Mouse (Mus musculus) B cell, adult 2 months (primary cell): ENCODE results near the gene Gm21788.
"Not testable (repeated sequence)": the region's sequence is repeated elsewhere in the genome, so short reads cannot be mapped to it uniquely, and the experiment has no call there.

Source experiments
- DNase-seq, 2 experiments: peaks; one replicate each; pipeline ENCODE4 v3.0.0; 2022

Gm21788 gene

DNA sequence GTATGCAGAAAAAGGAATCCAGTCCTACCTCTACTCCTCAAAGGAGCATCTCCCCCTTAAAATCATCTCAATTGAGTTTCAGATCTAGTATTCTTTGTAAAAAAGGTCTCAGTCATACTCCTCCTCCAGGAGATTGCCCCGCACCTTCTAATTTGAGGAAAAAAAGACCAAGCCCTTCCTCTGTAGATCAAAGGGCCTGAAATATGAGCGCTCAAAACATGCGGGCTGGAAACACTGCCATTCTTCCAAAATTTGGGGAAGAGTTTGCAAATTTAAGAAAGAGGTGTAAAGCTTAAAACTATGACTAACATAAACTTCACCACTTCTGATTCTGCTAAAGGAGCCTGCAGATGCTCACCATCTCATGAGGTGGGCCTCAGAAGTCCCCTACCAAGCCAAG is at the start of gene Gm21788:
Gene Gm21788, plus strand, starts transcription at position 301 of the 400 bp plus-strand sequence.
- DNase-seq = not testable (repeated sequence)
